Mouse (Mus musculus) limb, embryonic 11.5 days (tissue): Measurements from ENCODE around the gene Gys1. TPM values are rescaled to one million over a fixed set of nuclear protein-coding genes. Genes with fewer than 3 reads are reported as not detected.
"Not testable (repeated sequence)": the region's sequence is repeated elsewhere in the genome, so short reads cannot be mapped to it uniquely, and the experiment has no call there.

ENCODE experiments used
- ATAC-seq: fragments of 200-750 bp; cut with Nextera tagmentation; 2 replicates; pipeline ENCODE4 v1.8.0; 2017; ENCODE audit warnings: low read depth; ENCODE audit not compliant: insufficient number of reproducible peaks, low FRiP score, low TSS enrichment
- DNase-seq: peaks from one replicate; pipeline ENCODE4 v3.0.0-alpha.2; 2015; ENCODE audit warnings: low spot score
- H3K27ac ChIP-seq: fragments of 300-500 bp; sonication (generic); replicated peaks from 2 replicates; pipeline ENCODE4 v1.5.1; 2014; ENCODE audit warnings: low read depth, mild to moderate bottlenecking, low read length
- H3K27me3 ChIP-seq: fragments of 300-500 bp; sonication (generic); 2 replicates; pipeline ENCODE4 v1.6.1; 2014; ENCODE audit warnings: mild to moderate bottlenecking, low read length, mixed read lengths; ENCODE audit not compliant: control insufficient read depth, insufficient read depth
- H3K36me3 ChIP-seq: fragments of 300-500 bp; sonication (generic); 2 replicates; pipeline ENCODE4 v1.6.1; 2014; ENCODE audit warnings: mild to moderate bottlenecking, low read length, moderate library complexity, mixed read lengths; ENCODE audit not compliant: control insufficient read depth, insufficient read depth
- H3K4me1 ChIP-seq: fragments of 300-500 bp; sonication (generic); 2 replicates; pipeline ENCODE4 v1.6.1; 2014; ENCODE audit warnings: low read length, mixed read lengths; ENCODE audit not compliant: control insufficient read depth, insufficient read depth
- H3K4me2 ChIP-seq: fragments of 300-500 bp; sonication (generic); 2 replicates; pipeline ENCODE4 v1.6.1; 2014; ENCODE audit warnings: low read depth, mild to moderate bottlenecking, moderate library complexity; ENCODE audit not compliant: severe bottlenecking
- H3K4me3 ChIP-seq: fragments of 300-500 bp; sonication (generic); 2 replicates; pipeline ENCODE4 v1.5.1; 2014; ENCODE audit warnings: low read depth, low read length
- H3K9ac ChIP-seq: fragments of 300-500 bp; sonication (generic); 2 replicates; pipeline ENCODE4 v1.6.1; 2014; ENCODE audit warnings: mild to moderate bottlenecking, low read length
- H3K9me3 ChIP-seq: fragments of 300-500 bp; sonication (generic); 2 replicates; pipeline ENCODE4 v1.6.1; 2016; ENCODE audit warnings: low read length; ENCODE audit not compliant: control insufficient read depth
- WGBS: fragments of 180-500 bp; shearing (Covaris S2); extraction: QIAGEN DNeasy Blood & Tissue Kit; methylation state at CpG from one replicate; pipeline ENCODE4 v1.1.7; 2014; 5-methylcytosine and 5-hydroxymethylcytosine counted together
- polyA plus RNA-seq: library from polyadenylated mRNA; unstranded; fragments of >200 nt; fragmentation: Nextera tagmentation; extraction: Ambion mirVana; gene quantifications from 2 replicates; pipeline ENCODE4 v1.2.1, GENCODE M21; 2014

Gys1 gene
- polyA plus RNA-seq, 1 experiment from 2014 or later, result 39.1 TPM

DNA sequence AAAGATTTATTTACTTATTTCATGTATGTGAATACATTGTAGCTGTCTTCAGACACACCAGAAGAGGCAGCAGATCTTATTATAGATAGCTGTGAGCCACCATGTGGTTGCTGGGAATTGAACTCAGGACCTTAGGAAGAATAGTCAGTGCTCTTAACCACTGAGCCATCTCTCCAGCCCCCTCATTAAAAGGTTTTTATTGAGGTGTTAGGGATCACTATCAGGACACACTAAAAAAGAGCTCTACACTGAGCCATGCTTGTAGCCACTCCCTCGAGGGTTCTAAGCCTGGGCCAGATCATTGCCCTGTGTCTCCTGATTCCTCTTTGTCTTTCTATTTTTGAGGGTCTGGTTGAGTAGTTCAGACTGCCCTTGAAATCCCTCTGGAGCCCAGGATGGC lies 41.8 kb downstream of the Gys1 start:
- Histone ChIP-seq H3K9me3 (no peaks in the 10 kb centered on the region), H3K27me3 (no peaks in the 10 kb centered on the region), H3K27ac (no peak overlapping the region), H3K9ac (no peak overlapping the region), H3K4me3 (no peak overlapping the region), H3K4me2 (no peak overlapping the region), H3K4me1 (no peaks in the 10 kb centered on the region), H3K36me3 (no peaks in the 10 kb centered on the region)
- no peak for DNase-seq
- ATAC-seq, result no peak
- 65% methylated on average over 1 of the region's 1 CpGs for WGBS

DNA sequence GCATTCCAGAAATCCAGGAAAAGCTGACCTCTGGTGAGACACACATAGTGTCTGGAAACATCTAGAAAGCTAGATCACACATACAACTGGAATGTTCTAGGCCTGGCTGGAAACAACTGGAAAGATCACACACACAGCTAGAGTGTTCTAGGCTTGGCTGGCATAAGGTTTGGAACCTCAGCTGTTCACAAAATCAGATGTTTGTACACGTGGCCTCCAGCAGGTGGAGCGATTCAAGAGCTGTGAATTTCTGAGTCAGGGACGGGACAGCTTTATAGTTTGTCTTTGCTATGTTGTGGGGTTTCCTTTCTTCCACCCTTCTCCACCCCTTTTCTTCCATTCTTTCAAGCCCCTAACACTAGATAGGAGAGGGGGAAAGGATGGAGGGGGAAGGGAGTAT lies 42.4 kb downstream of the Gys1 start:
- H3K4me2 ChIP-seq, result no peak overlapping the region
- no peaks in the 10 kb centered on the region for H3K9me3 ChIP-seq
- peak; percentile 67 for DNase-seq
- H3K9ac ChIP-seq, result no peak overlapping the region
- H3K36me3 ChIP-seq, result no peaks in the 10 kb centered on the region
- WGBS, result 13% methylated on average over 3 of the region's 3 CpGs
- no peak for ATAC-seq
- H3K4me3 ChIP-seq, result no peak overlapping the region
- H3K4me1 ChIP-seq, result no peaks in the 10 kb centered on the region
- no peak overlapping the region for H3K27ac ChIP-seq
- no peaks in the 10 kb centered on the region for H3K27me3 ChIP-seq

DNA sequence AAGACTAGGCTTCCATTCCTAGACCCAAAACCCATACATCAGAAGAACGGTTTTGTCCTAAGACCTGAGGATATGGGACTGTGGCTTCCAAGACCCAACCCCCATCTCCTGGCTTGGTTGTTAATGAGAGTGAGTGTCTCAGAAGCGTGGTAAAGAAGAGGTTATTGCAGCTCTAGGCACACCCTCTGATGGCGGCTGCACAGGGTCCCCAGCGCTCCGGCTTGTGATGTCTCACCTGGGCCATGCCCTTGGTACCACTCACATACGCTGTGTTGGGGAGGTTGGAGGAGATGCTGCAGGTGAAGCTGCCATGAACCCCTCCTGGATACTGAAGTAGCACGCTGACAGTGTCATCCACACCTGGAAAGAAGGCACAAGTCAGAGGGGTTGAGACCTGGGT lies 44.1 kb downstream of the Gys1 start:
- Histone ChIP-seq H3K4me3 (no peak overlapping the region), H3K36me3 (no peaks in the 10 kb centered on the region), H3K4me2 (no peak overlapping the region), H3K4me1 (no peaks in the 10 kb centered on the region), H3K9ac (no peak overlapping the region), H3K9me3 (no peaks in the 10 kb centered on the region), H3K27ac (no peak overlapping the region), H3K27me3 (no peaks in the 10 kb centered on the region)
- WGBS, result 96% methylated on average over 7 of the region's 7 CpGs
- no peak for DNase-seq
- ATAC-seq, result no peak

DNA sequence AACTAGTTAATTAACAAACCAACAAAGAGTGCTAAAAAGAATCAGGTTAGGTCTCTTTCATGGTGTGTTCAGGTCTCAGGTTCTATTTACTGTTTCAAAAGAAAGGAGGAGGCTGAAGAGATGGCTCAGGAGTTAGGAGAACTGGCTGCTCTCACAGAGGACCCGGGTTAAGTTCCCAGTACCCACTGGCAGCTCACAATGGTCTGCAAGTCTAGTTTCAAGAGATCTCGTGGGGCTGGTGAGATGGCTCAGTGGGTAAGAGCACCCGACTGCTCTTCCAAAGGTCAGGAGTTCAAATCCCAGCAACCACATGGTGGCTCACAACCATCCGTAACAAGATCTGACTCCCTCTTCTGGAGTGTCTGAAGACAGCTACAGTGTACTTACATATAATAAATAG lies 45.7 kb downstream of the Gys1 start:
- ATAC-seq, H3K4me2 ChIP-seq, H3K4me1 ChIP-seq, DNase-seq, H3K27ac ChIP-seq, H3K36me3 ChIP-seq, H3K9me3 ChIP-seq, H3K9ac ChIP-seq, H3K4me3 ChIP-seq, H3K27me3 ChIP-seq: not testable (repeated sequence)
- WGBS, result 80% methylated on average over 3 of the region's 4 CpGs

DNA sequence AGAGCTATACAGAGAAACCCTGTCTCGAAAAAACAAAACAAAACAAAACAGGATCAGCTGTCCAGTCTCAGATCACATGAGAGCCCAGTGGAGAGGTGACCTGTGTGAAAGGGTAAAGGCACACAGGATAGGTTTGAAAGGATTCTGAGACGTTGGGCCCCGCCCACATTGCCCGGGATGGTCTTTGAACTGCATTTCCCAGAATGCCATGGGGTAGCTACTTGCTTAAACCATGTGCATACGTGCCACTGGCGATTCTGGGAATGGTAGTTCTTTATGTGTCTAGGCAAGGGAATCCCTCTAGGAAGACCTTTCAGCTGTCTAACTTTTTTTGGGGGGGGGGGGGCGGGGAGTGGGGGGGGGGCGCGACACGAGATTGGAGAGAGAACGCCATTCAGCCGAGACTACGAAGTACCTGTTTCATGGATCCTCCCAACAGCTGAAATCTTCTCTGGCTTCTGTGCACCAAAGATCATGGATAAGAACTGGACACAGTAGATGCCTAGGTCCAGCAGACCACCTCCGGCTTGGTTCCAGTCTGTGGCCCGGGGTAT lies 46.8 kb downstream of the Gys1 start, which contains the start of gene Tulp2:
Gene Tulp2 (plus strand): TSS at position 504 of the 554 bp plus-strand sequence.
- no peaks in the 10 kb centered on the region for H3K36me3 ChIP-seq
- 55% methylated on average over 15 of the region's 15 CpGs for WGBS
- H3K27ac ChIP-seq, result no peak within 1 kb of the TSS
- H3K4me2 ChIP-seq, result no peak within 1 kb of the TSS
- no peaks in the 10 kb centered on the region for H3K9me3 ChIP-seq
- H3K4me3 ChIP-seq, result no peak within 1 kb of the TSS
- no peaks in the 10 kb centered on the region for H3K4me1 ChIP-seq
- H3K27me3 ChIP-seq, result no peaks in the 10 kb centered on the region
- no peak within 1 kb of the TSS for H3K9ac ChIP-seq
- DNase-seq (peak; percentile 61), ATAC-seq (peak; percentile 67; the same call in 1 of the 2 replicates)

DNA sequence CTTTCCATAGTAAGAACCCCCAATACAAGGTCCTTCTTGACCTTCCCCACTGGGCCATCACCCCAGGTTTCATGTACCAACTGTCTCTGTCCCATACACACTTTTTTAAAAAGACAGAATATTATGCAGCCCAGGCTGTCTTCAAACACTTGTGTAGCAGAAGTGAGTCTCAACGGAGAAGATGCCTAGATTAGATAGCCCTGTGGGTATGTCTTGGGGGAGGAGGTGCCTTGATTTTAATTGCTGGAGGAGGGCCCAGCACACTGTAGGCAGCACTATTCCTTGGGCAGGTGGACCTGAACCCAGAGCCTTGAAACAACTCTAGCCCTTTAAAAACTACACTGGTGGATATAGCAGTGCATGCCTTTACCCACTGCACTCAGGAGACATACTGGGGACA lies 47.5 kb downstream of the Gys1 start:
- no peaks in the 10 kb centered on the region for H3K27me3 ChIP-seq
- no peaks in the 10 kb centered on the region for H3K4me1 ChIP-seq
- H3K27ac ChIP-seq, result no peak overlapping the region
- no peak overlapping the region for H3K9ac ChIP-seq
- no peak overlapping the region for H3K4me3 ChIP-seq
- DNase-seq (no peak), ATAC-seq (no peak)
- H3K4me2 ChIP-seq, result no peak overlapping the region
- no peaks in the 10 kb centered on the region for H3K36me3 ChIP-seq
- WGBS, result 92% methylated on average over 1 of the region's 1 CpGs
- H3K9me3 ChIP-seq, result no peaks in the 10 kb centered on the region

DNA sequence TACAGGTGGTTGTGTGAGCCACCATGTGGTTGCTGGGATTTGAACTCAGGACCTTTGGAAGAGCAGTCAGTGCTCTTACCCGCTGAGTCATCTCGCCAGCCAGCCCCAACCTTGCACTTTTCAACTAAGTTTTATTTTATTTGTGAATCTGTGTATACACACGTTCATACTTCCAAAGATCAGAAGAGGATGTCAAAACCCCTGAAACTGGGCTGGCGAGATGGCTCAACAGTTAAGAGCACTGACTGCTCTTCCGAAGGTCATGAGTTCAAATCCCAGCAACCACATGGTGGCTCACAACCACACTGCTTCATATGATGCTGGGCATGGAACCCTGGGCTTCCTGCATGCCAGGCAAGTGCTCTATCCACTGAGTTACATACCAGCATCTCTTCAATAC lies 50.3 kb downstream of the Gys1 start:
- not testable (repeated sequence) for H3K9me3 ChIP-seq, H3K9ac ChIP-seq, H3K4me2 ChIP-seq, H3K27me3 ChIP-seq, H3K27ac ChIP-seq, DNase-seq, H3K36me3 ChIP-seq, ATAC-seq, H3K4me1 ChIP-seq, H3K4me3 ChIP-seq
- 91% methylated on average over 5 of the region's 5 CpGs for WGBS

DNA sequence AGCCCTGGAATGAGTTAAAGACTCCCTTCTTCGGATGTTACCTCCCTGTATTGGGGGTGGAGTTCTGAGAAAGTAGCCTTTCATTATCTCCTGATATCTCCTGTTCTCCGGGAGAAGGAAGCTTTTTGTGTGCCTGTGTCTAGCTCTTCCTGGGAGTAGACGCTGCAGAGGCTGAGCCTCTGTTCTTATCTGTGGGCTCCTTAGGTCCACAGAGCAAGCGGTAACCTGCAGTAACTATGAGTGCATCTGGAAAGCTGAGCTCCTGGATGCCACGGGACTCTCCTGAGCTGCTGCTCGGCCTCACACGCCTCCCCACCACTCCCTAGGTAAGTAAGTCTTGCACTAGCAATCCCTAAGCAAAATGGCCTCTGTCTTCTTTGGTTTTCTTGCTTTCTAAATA lies 51.5 kb downstream of the Gys1 start:
- Histone ChIP-seq H3K9ac (no peak overlapping the region), H3K27me3 (no peaks in the 10 kb centered on the region), H3K9me3 (no peaks in the 10 kb centered on the region), H3K4me3 (no peak overlapping the region), H3K4me1 (peaks cover 10% of the 10 kb centered on the region; the same call in 1 of the 2 replicates), H3K4me2 (no peak overlapping the region), H3K36me3 (no peaks in the 10 kb centered on the region), H3K27ac (no peak overlapping the region)
- DNase-seq (no peak), ATAC-seq (no peak)
- WGBS, result 79% methylated on average over 7 of the region's 7 CpGs
